Mouse (Mus musculus) CH12.LX (cell line): ENCODE data around the gene Cspg4. TPM values are rescaled to one million over a fixed set of nuclear protein-coding genes. Genes with fewer than 3 reads are reported as not detected.

Source experiments
- DNase-seq: peaks from one replicate; pipeline ENCODE4 v3.0.0-alpha.2; 2013; ENCODE audit errors: extremely low read depth
- H3K27ac ChIP-seq: 2 replicates; pipeline ENCODE4 v1.5.1; 2012; ENCODE audit warnings: low read depth, mild to moderate bottlenecking, control low read depth, moderate library complexity; ENCODE audit not compliant: insufficient read depth
- H3K27me3 ChIP-seq: replicated peaks from 2 replicates; pipeline ENCODE3; 2012; ENCODE audit warnings: inconsistent platforms
- H3K36me3 ChIP-seq, 2 experiments: replicated peaks in 1 of 2; 2 replicates each; pipeline versions ENCODE3 to v1.6.1; 2012; ENCODE audit warnings: inconsistent platforms in 1 of 2, low read length in 1 of 2, mild to moderate bottlenecking in 1 of 2, mixed read lengths in 1 of 2, moderate library complexity in 1 of 2; ENCODE audit not compliant: control insufficient read depth in 1 of 2, insufficient read depth in 1 of 2
- H3K4me1 ChIP-seq, 2 experiments: 2 replicates each; pipeline ENCODE4 v1.6.1; 2012; ENCODE audit warnings: inconsistent platforms in 1 of 2, moderate library complexity in 1 of 2; ENCODE audit not compliant: insufficient read depth in 2 of 2, control insufficient read depth in 1 of 2
- H3K4me2 ChIP-seq: 2 replicates; pipeline ENCODE4 v1.6.1; 2012; ENCODE audit warnings: low read depth, mild to moderate bottlenecking, control low read depth; ENCODE audit not compliant: poor library complexity, insufficient read depth, severe bottlenecking
- H3K4me3 ChIP-seq, 3 experiments: fragments of 150-350 bp in 1 of 3; sonication (generic) in 1 of 3; replicated peaks in 1 of 3; 2 replicates each; pipeline versions ENCODE3 to v1.5.1; 2011 to 2012; ENCODE audit warnings: low read depth in 2 of 3, low read length in 2 of 3, mild to moderate bottlenecking in 2 of 3, moderate library complexity in 2 of 3, control low read depth in 1 of 3, improper control_type of control experiment in 1 of 3, inconsistent platforms in 1 of 3, mixed read lengths in 1 of 3; ENCODE audit not compliant: poor library complexity in 1 of 3
- H3K79me2 ChIP-seq: replicated peaks from 2 replicates; pipeline ENCODE4 v1.6.1; 2012; ENCODE audit warnings: mild to moderate bottlenecking, moderate library complexity; ENCODE audit not compliant: control insufficient read depth, poor library complexity, insufficient read depth, severe bottlenecking; ENCODE audit errors: extremely low read depth
- H3K9ac ChIP-seq: 2 replicates; pipeline ENCODE4 v1.6.1; 2012; ENCODE audit warnings: low read depth, mild to moderate bottlenecking, control low read depth, moderate library complexity; ENCODE audit not compliant: insufficient read depth
- H3K9me3 ChIP-seq: replicated peaks from 2 replicates; pipeline ENCODE3; 2012; ENCODE audit warnings: low read length, inconsistent platforms, mixed read lengths
- CTCF ChIP-seq, 2 experiments: IDR thresholded peaks in 1 of 2; conservative IDR thresholded peaks in 1 of 2; 2 replicates each; pipeline ENCODE4 v1.5.1; 2011 to 2012; ENCODE audit warnings: low read depth in 2 of 2, low read length in 2 of 2, improper control_type of control experiment in 1 of 2, inconsistent platforms in 1 of 2, mild to moderate bottlenecking in 1 of 2, moderate library complexity in 1 of 2
- ELF1 ChIP-seq: IDR thresholded peaks from 2 replicates; pipeline ENCODE4 v1.6.1; 2014; ENCODE audit warnings: low read depth, mild to moderate bottlenecking, inconsistent platforms, low read length, improper control_type of control experiment
- EP300 ChIP-seq: IDR thresholded peaks from 2 replicates; pipeline ENCODE4 v1.6.1; 2011; ENCODE audit warnings: low read length, improper control_type of control experiment
- ETS1 ChIP-seq: conservative IDR thresholded peaks from 2 replicates; pipeline ENCODE4 v1.6.1; 2012; ENCODE audit warnings: low read depth, mild to moderate bottlenecking, inconsistent platforms, low read length, improper control_type of control experiment, moderate library complexity
- GABPA ChIP-seq: IDR thresholded peaks from 2 replicates; pipeline ENCODE4 v1.6.1; 2012; ENCODE audit warnings: low read depth, low read length, improper control_type of control experiment, inconsistent platforms; ENCODE audit not compliant: insufficient replicate concordance
- IRF4 ChIP-seq: IDR thresholded peaks from 2 replicates; pipeline ENCODE4 v1.6.1; 2014; ENCODE audit warnings: low read depth, mild to moderate bottlenecking, inconsistent platforms, low read length, improper control_type of control experiment
- JUND ChIP-seq: conservative IDR thresholded peaks from 2 replicates; pipeline ENCODE4 v1.6.1; 2011; ENCODE audit warnings: low read depth, low read length, improper control_type of control experiment
- MEF2A ChIP-seq: IDR thresholded peaks from 2 replicates; pipeline ENCODE4 v1.6.1; 2014; ENCODE audit warnings: low read depth, mild to moderate bottlenecking, inconsistent platforms, low read length, improper control_type of control experiment, borderline replicate concordance
- MXI1 ChIP-seq: IDR thresholded peaks from 2 replicates; pipeline ENCODE4 v1.6.1; 2011; ENCODE audit warnings: mild to moderate bottlenecking, low read depth, low read length, improper control_type of control experiment
- MYC ChIP-seq: IDR thresholded peaks from 2 replicates; pipeline ENCODE4 v1.6.1; 2011; ENCODE audit warnings: low read depth, mild to moderate bottlenecking, improper control_type of control experiment, low read length
- NELFE ChIP-seq: IDR thresholded peaks from 2 replicates; pipeline ENCODE4 v1.6.1; 2011; ENCODE audit warnings: low read depth, low read length, improper control_type of control experiment
- NRF1 ChIP-seq: IDR thresholded peaks from 2 replicates; pipeline ENCODE4 v1.6.1; 2014; ENCODE audit warnings: low read depth, mild to moderate bottlenecking, inconsistent platforms, low read length, improper control_type of control experiment, moderate library complexity
- POLR2A ChIP-seq: IDR thresholded peaks from 2 replicates; pipeline ENCODE4 v1.6.1; 2011; ENCODE audit warnings: low read depth, mild to moderate bottlenecking, improper control_type of control experiment, low read length
- RAD21 ChIP-seq: IDR thresholded peaks from 2 replicates; pipeline ENCODE4 v1.6.1; 2011; ENCODE audit warnings: low read depth, mild to moderate bottlenecking, low read length, improper control_type of control experiment, moderate library complexity
- RCOR1 ChIP-seq: conservative IDR thresholded peaks from 2 replicates; pipeline ENCODE4 v1.6.1; 2012; ENCODE audit warnings: low read depth, mild to moderate bottlenecking, inconsistent platforms, low read length, improper control_type of control experiment
- TBP ChIP-seq: conservative IDR thresholded peaks from 2 replicates; pipeline ENCODE4 v1.6.1; 2011; ENCODE audit warnings: low read depth, low read length, improper control_type of control experiment
- UBTF ChIP-seq: IDR thresholded peaks from 2 replicates; pipeline ENCODE4 v1.6.1; 2012; ENCODE audit warnings: low read depth, mild to moderate bottlenecking, inconsistent platforms, low read length, improper control_type of control experiment, moderate library complexity
- ZC3H11A ChIP-seq: IDR thresholded peaks from 2 replicates; pipeline ENCODE4 v1.6.1; 2012; ENCODE audit warnings: low read depth, mild to moderate bottlenecking, inconsistent platforms, low read length, improper control_type of control experiment
- ZKSCAN1 ChIP-seq: IDR thresholded peaks from 2 replicates; pipeline ENCODE4 v1.6.1; 2012; ENCODE audit warnings: low read depth, inconsistent platforms, low read length, improper control_type of control experiment, borderline replicate concordance
- ZNF384 ChIP-seq: IDR thresholded peaks from 2 replicates; pipeline ENCODE4 v1.6.1; 2012; ENCODE audit warnings: low read depth, low read length, improper control_type of control experiment, inconsistent platforms
- dilution Hi-C: fragments of 300-500 bp; cut with MboI; formaldehyde crosslinking; loops from 2 replicates; pipeline ENCODE4 v1.14.3; 2020; ENCODE audit warnings: low sequenced_read_pairs; ENCODE audit not compliant: extremely low pct_unique_long_range_greater_than_20kb, extremely low pct_ligation_motif_present
- in situ Hi-C: fragments of 300-500 bp; cut with MboI; formaldehyde crosslinking; loops from 3 replicates; pipeline ENCODE4 v1.14.3; 2019; ENCODE audit warnings: low sequenced_read_pairs, low pct_ligation_motif_present, low pct_unique_long_range_greater_than_20kb, mixed read lengths
- polyA plus RNA-seq: library from polyadenylated mRNA; unstranded; fragments of >175 nt; gene quantifications from 2 replicates; pipeline ENCODE4 v1.2.1, GENCODE M21; 2012; ENCODE audit warnings: low read depth; ENCODE audit not compliant: insufficient read length
- total RNA-seq, 2 experiments: library from RNA; depleted of rRNA; stranded (reverse); fragments of 300-350 nt in 1 of 2; fragments of >200 nt in 1 of 2; gene quantifications; 2 replicates each; pipeline ENCODE4 v1.2.3; 2012 to 2014

Gene Cspg4
- total and polyA plus RNA-seq, 3 experiments, result 0.06 to 0.08 TPM; not detected in 1

DNA sequence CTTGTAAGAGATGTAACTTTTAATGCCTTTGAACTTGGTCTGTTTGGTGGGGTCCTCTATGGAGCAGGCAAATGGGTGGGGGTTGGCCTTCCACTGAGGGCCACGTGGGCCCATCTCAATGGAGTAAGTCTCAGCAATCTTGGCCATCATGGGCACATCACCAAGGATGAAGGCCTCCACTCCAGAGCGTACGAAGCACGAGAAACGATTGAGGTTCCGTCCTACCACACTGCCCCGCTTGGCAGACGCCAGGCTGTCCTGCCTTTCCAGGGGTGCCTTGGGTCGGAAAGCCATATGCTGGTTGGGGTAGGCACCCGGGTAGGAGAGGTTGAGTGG is 61.2 kb downstream of the Cspg4 start:
- DNase-seq, result no peak
- Histone ChIP-seq H3K9ac (no peak overlapping the region), H3K9me3 (peaks cover 6% of the 10 kb centered on the region), H3K27ac (no peak overlapping the region), H3K4me1 (peaks cover 17 to 34% of the 10 kb centered on the region in 2 experiments), H3K4me2 (no peak overlapping the region), H3K79me2 (no peaks in the 10 kb centered on the region), H3K4me3 (no peak overlapping the region), H3K36me3 (peaks cover 3 to 45% of the 10 kb centered on the region in 2 experiments), H3K27me3 (peaks cover 22% of the 10 kb centered on the region)
- dilution Hi-C loops, result no loop called here
- no peak for TF ChIP-seq JUND
- no peak for TF ChIP-seq GABPA
- no peak for TF ChIP-seq ZC3H11A
- no peak for TF ChIP-seq ELF1
- no peak for TF ChIP-seq RCOR1
- no peak for TF ChIP-seq RAD21
- TF ChIP-seq EP300, result no peak
- TF ChIP-seq IRF4, result no peak
- no peak for TF ChIP-seq NELFE
- no peak for TF ChIP-seq NRF1
- no peak for TF ChIP-seq MEF2A
- no peak for TF ChIP-seq UBTF
- in situ Hi-C loops, result no loop called here

DNA sequence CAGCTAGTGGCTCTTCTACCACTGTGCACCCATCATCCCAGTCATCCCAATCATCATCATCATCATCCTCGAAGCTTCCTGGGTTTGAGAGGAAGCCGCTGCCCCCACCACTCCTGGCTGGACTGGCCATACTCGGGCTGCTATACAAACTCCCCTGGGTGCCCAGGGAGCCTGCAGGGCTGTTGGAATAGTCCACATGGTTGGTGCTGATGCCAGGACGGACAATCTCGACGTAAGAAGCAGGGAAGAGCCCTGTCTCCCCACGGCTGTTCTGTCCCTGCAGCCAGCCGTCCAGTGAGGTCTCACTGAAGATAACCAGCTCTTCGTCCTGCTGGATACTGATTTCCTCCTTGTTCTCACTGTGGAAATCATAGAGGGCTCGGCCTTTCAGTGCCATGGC is 61.6 kb downstream of the Cspg4 start:
- H3K27ac ChIP-seq, result no peak overlapping the region
- no peaks in the 10 kb centered on the region for H3K79me2 ChIP-seq
- peaks cover 3 to 44% of the 10 kb centered on the region in 2 experiments for H3K36me3 ChIP-seq
- H3K9ac ChIP-seq, result no peak overlapping the region
- peaks cover 22% of the 10 kb centered on the region for H3K27me3 ChIP-seq
- TF ChIP-seq ZNF384, result no peak
- no peak for TF ChIP-seq MXI1
- no peak for TF ChIP-seq POLR2A
- TF ChIP-seq RCOR1, result no peak
- no peak for TF ChIP-seq ZKSCAN1
- TF ChIP-seq TBP, result no peak
- TF ChIP-seq MYC, result no peak
- no peak for TF ChIP-seq ETS1
- TF ChIP-seq CTCF (conservative IDR thresholded peaks at IDR 0.05 in 1 of 2, IDR thresholded peaks at IDR 0.05 in 1 of 2; ENCODE audit: low read depth in 2 of 2, low read length in 2 of 2), result no peak
- TF ChIP-seq, all 38 proteins: peak for 0
- H3K9me3 ChIP-seq, result peaks cover 6% of the 10 kb centered on the region
- H3K4me3 ChIP-seq, result no peak overlapping the region
- DNase-seq, result no peak
- in situ Hi-C loops, result no loop called here
- H3K4me2 ChIP-seq, result no peak overlapping the region
- peaks cover 17 to 34% of the 10 kb centered on the region in 2 experiments for H3K4me1 ChIP-seq
- dilution Hi-C loops, result no loop called here
